Mouse (Mus musculus) testis, postnatal 14 days (tissue): ENCODE results near the gene Dmrta2.

Experiments
- DNase-seq: peaks from one replicate; pipeline ENCODE4 v3.0.0; 2021; ENCODE audit warnings: low spot score

Dmrta2 gene

GRCm38 (mm10) chr4:109979461-109980320 is 1.8 kb downstream of the Dmrta2 start:
- DNase-seq = peak; percentile 26

DNA sequence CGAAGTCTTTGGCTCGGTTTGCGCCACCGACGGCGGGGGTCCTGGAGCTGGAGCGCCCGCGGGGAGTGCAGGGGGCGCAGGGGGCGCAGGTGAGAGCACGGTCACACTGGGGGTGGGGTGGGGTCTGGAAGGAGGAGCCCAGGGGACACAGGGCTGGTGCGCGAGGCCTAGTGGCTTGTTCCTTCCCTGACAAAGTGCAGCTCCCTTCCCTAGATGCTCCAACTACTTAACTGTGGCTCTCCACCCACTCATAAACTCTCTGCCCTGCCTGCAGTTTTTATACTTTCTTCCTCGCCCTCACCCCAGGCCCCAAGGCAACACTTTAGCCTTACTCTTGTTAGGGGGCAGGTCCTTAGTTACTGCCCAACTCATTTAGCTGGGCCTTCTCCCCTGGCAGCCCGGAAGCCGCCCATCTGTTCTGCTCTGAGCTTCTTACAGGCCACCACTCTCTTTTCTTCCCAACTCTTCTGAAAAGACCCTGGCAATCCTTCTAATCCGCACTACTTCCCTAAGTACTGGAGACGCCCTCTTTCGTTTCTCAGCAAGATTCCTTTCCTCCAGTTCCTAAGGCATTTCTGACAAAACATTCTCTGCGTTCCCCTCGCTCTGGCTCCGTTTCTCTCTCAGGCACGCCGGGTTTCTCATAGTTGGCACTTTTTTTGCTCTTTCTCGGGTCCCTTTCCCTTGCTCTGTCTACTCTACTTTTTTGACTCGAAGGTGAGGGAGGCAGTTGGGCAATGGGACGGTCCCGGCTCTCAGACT is 2.6 kb downstream of the Dmrta2 start:
- no peak for DNase-seq

- no peak for DNase-seq
These were observed 3.4 kb downstream of the Dmrta2 start for GRCm38 (mm10) chr4:109981083-109981870.

- peak; percentile 46 for DNase-seq
These were observed 4.2 kb downstream of the Dmrta2 start for GRCm38 (mm10) chr4:109981871-109982680.

DNA sequence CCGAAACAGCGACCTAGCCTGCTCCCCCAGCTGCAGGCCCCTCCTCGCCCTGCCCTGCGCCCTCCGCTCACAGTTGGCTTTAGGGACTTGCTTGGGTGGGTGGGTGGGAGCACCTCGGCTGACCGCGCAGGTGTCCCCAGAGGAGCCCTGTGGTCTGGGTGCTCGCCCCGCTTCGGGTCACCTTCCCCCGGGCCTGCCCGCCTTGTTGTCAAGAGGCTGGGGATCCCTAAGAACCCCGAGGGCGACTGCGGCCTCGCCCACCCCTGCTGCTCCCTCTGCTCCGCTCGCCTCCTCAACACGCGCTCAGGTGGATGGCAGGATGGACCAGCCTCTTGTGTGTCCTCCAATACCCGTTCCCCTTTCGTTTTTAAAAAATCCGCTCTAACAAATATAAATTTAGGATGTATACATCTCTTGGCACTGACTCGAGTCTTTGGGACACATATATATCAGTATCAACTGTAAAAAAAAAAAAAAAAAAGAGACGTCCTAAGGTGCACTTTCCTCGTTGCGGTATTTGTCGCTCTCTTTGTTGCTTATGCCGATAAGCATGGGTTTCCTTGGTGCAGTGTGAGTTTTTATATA is 4.9 kb downstream of the Dmrta2 start:
- no peak for DNase-seq

DNA sequence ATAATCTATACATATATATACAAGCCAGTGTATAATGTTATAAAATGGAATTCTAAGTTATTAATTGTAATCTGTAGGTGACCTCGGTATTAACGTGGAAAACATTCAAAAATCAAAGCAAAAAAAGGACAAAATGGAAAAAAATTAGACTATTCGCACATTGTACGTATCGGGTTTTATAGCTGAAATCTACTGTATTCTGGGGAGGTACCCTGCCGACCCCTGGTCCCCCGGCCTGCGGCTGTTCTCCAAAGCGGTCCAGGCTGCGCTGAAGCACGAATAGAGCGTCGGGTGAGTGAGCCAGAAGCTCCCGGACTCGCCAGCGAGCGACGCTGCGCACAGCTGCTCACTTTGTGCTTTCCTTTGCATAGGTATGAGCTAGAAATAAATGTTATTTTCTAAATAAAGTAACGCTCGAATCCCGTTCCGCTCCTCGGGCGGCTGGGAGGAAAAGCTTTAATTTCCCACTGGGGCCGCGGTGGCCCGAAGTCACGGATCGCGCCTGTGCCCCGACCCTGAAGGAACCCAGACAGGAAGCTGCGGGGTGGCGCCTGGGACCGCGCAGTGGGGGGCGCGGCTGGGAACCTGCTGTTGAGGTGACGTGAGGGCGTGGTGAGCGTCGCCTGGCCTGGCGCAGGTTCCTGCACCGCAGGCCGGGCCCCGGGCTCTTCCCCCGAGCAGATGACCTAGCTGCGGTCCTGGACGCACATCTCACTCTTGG is 5.6 kb downstream of the Dmrta2 start:
- DNase-seq = no peak

GRCm38 (mm10) chr4:109984011-109984411 is 6.2 kb downstream of the Dmrta2 start:
- DNase-seq = no peak

- no peak for DNase-seq
These were observed 6.9 kb downstream of the Dmrta2 start for GRCm38 (mm10) chr4:109984496-109985423.

GRCm38 (mm10) chr4:109985424-109986172 is 7.7 kb downstream of the Dmrta2 start:
- DNase-seq = no peak

- no peak for DNase-seq
These were observed 8.4 kb downstream of the Dmrta2 start for GRCm38 (mm10) chr4:109986301-109986700.

DNA sequence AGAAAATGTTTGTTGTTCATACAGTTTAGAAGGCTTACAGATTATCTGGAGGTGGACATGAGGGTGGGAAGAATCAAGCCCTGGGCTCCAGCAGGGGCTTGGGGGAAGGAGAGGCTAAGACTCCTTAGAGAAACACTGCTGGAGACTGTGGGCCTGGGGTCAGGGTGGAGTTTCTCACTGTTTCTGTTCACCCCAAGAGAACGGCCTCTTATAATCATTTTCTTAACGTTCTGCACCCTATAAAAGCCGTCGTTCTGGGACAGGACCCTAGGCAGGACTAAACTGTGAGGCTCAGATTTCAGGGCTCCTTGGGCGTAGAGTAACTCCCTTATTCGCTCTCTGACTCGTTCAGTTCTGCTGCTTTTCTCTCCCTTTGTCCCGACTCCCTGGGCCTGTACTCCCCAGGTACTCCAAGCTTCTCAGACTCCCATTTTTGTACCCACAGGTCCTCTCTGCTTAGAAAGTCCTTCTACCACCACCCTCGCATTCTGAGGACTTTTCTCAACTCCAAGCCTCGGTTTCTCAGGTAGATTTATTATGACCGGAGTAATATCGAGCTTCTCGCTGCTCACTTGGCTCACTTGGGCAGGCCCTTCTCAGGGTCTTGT is 9.0 kb downstream of the Dmrta2 start:
- DNase-seq = no peak

DNA sequence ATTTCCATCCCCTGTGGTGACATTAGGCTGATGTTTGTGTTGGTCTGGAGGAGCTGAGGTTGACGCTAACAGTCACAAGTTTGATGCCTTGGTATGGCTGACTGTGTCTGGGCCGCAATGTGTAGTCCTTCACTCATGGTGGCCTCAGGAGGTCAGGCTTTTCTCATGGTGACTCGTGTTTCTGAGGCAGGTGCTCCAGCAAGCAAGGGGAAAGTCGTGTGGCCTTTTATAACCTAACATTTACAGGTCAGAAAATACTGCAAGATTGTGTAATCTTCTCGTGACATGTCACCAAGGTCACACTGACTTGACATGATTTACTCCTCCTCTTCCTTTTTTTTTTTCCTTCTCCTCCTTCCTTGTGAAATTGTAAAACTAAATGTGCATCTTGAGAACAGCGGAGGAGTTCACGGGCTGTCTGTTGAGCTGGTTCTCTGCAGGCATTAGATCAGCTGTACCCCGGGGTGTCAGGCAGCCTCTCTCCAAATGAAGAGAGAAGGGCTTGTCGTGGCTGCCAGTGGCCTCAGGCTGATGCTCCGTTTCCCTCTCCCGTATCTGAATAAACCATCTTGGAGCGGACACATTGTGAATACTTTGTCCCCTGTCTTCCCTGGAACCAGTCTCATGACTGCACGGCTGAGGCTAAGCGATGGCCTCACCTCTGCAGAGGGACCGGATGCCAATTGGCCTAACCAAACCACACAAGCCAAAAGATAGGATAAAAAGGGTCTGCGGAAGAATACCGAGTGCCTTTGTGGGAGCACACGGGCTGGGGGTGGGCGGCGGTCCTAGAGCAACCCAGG is 9.9 kb downstream of the Dmrta2 start:
- no peak for DNase-seq

DNA sequence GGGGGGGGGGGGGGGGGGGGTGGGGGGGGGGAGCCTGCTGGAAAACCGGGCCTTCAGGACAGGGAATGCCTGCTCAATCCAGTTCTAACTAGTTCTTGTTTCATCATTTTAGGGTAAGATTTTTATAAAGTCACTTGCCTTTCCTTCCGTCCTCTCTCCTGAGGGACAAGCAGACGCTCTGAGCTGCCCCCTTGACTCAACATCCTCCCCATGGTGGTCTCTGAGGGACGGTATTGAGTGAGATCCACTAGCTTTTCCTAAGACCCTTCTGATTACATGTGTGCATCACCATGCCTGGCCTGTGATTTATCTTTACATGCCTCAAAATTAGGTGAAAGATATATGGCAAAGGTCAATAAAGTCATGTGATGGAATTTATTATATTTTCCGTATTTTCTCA is 10.6 kb downstream of the Dmrta2 start:
- no peak for DNase-seq

DNA sequence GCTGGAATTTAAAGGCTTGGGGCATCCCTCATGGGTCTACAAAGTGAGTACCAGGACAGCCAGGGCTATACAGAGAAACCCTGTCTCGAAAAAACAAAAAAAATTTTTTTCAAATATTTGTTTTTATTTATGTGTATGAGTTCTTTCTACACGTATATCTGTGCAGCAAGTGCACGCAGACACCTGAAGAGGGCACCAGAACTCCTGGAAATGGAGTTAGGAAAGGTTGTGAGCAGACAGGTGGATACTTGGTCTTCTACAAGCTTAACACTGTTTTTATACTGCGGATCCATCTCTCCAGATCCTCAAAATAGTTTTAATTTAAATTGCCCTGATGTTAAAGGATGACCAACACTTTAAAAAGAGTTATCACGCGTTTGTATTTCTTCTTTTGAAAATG is 11.4 kb downstream of the Dmrta2 start:
- DNase-seq = no peak

DNA sequence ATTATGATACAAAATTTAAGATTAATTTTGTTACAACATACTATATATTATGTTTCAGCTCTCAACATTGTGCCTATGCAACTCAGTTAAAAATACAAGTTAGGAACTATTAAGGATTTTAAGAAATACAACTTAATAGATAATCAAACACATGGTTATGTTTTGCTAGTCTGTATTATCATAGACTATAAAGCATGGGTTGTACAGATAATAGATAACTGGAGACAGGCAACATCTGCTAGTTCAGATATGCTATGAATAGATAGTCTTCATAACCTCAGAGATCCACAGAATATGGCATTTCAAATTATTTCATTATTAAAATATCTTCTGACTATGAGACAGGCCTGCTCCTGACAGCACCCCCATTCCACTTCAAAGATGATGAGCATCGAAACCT is 28.2 kb downstream of the Dmrta2 start:
- no peak for DNase-seq

DNA sequence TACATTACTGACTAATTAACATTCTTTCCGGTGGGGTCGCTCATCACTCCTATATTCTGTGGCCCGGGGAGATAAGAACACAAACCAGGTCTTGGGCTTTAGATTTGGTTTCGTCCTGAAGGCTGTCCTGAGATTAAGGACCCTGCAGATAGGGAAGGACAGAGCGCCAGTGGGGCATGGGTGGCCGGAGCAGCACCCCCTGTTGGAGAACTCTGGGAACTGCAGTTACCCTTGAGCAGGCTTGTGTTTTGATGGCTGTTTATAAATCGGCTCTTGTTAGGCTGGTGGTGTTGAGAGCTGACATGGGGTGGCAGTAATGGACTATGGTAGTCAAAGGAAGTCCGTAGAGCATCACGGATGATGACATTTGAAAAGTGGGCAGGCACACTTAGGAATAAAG is 41.3 kb downstream of the Dmrta2 start:
- DNase-seq = peak; percentile 19

- DNase-seq = peak; percentile 54
These were observed 42.4 kb downstream of the Dmrta2 start for GRCm38 (mm10) chr4:110020255-110020654.
